Mouse (Mus musculus): ENCODE results near the gene Ppp1r12a. TPM values are rescaled to one million over a fixed set of nuclear protein-coding genes. Genes with fewer than 3 reads are reported as not detected.
"Not testable (repeated sequence)": the region's sequence is repeated elsewhere in the genome, so short reads cannot be mapped to it uniquely, and the experiment has no call there.

Gene Ppp1r12a
- polyA plus RNA-seq, 2 experiments, result 58.0 to 72.8 TPM

- Histone ChIP-seq H3K36me3 (ENCODE audit: control insufficient read depth, insufficient read depth, low read length) (peaks cover 57% of the 10 kb centered on the region), H3K4me1 (ENCODE audit: control insufficient read depth, insufficient read depth, low read length) (no peaks in the 10 kb centered on the region), H3K27ac (replicated peaks; ENCODE audit: low read depth, low read length) (no peak overlapping the region), H3K27me3 (ENCODE audit: control insufficient read depth, insufficient read depth, low read length) (no peaks in the 10 kb centered on the region), H3K4me3 (replicated peaks; ENCODE audit: low read length) (no peak overlapping the region), H3K9ac (ENCODE audit: low read depth, low read length, severe bottlenecking) (no peak overlapping the region), H3K4me2 (replicated peaks; ENCODE audit: low read depth, low read length, severe bottlenecking) (no peak overlapping the region), H3K9me3 (ENCODE audit: control insufficient read depth, low read length) (no peaks in the 10 kb centered on the region)
- 90% methylated on average over 7 of the region's 7 CpGs for WGBS
- DNase-seq (ENCODE audit: low spot score) (no peak), ATAC-seq (ENCODE audit: low FRiP score, low read depth) (no peak)
- no peak for TF ChIP-seq POLR2A (IDR thresholded peaks at IDR 0.05; ENCODE audit: borderline replicate concordance, extremely low read depth, insufficient read depth, insufficient read length)
These were observed 109.2 kb downstream of the Ppp1r12a start for GRCm38 (mm10) chr10:108271201-108271600.

GRCm38 (mm10) chr10:108276678-108277077 is 114.7 kb downstream of the Ppp1r12a start:
- Histone ChIP-seq H3K27ac (replicated peaks; ENCODE audit: low read depth, low read length) (no peak overlapping the region), H3K9ac (ENCODE audit: low read depth, low read length, severe bottlenecking) (no peak overlapping the region), H3K9me3 (ENCODE audit: control insufficient read depth, low read length) (no peaks in the 10 kb centered on the region), H3K4me3 (replicated peaks; ENCODE audit: low read length) (no peak overlapping the region), H3K4me2 (replicated peaks; ENCODE audit: low read depth, low read length, severe bottlenecking) (no peak overlapping the region), H3K27me3 (ENCODE audit: control insufficient read depth, insufficient read depth, low read length) (no peaks in the 10 kb centered on the region), H3K4me1 (ENCODE audit: control insufficient read depth, insufficient read depth, low read length) (no peaks in the 10 kb centered on the region), H3K36me3 (ENCODE audit: control insufficient read depth, insufficient read depth, low read length) (peaks cover 42% of the 10 kb centered on the region)
- ATAC-seq (ENCODE audit: low FRiP score, low read depth), result no peak
- WGBS, result 87% methylated on average over 6 of the region's 6 CpGs
- no peak for TF ChIP-seq POLR2A (IDR thresholded peaks at IDR 0.05; ENCODE audit: borderline replicate concordance, extremely low read depth, insufficient read depth, insufficient read length)
- no peak for DNase-seq (ENCODE audit: low spot score)

- H3K9me3 ChIP-seq (ENCODE audit: control insufficient read depth, low read length), result no peaks in the 10 kb centered on the region
- H3K4me1 ChIP-seq (ENCODE audit: control insufficient read depth, insufficient read depth, low read length), result no peaks in the 10 kb centered on the region
- WGBS, result 86% methylated on average over 7 of the region's 7 CpGs
- no peak overlapping the region for H3K9ac ChIP-seq (ENCODE audit: low read depth, low read length, severe bottlenecking)
- H3K4me3 ChIP-seq (replicated peaks; ENCODE audit: low read length), result no peak overlapping the region
- H3K36me3 ChIP-seq (ENCODE audit: control insufficient read depth, insufficient read depth, low read length), result peaks cover 39% of the 10 kb centered on the region
- ATAC-seq (ENCODE audit: low FRiP score, low read depth), result no peak
- no peak overlapping the region for H3K27ac ChIP-seq (replicated peaks; ENCODE audit: low read depth, low read length)
- no peak for DNase-seq (ENCODE audit: low spot score)
- H3K4me2 ChIP-seq (replicated peaks; ENCODE audit: low read depth, low read length, severe bottlenecking), result no peak overlapping the region
- H3K27me3 ChIP-seq (ENCODE audit: control insufficient read depth, insufficient read depth, low read length), result no peaks in the 10 kb centered on the region
- no peak for TF ChIP-seq POLR2A (IDR thresholded peaks at IDR 0.05; ENCODE audit: borderline replicate concordance, extremely low read depth, insufficient read depth, insufficient read length)
These were observed 115.2 kb downstream of the Ppp1r12a start for GRCm38 (mm10) chr10:108277198-108277597.

GRCm38 (mm10) chr10:108281099-108281498 is 119.1 kb downstream of the Ppp1r12a start:
- H3K27ac ChIP-seq (replicated peaks; ENCODE audit: low read depth, low read length); H3K9me3 ChIP-seq (ENCODE audit: control insufficient read depth, low read length); DNase-seq (ENCODE audit: low spot score); H3K4me3 ChIP-seq (replicated peaks; ENCODE audit: low read length); H3K4me1 ChIP-seq (ENCODE audit: control insufficient read depth, insufficient read depth, low read length); H3K9ac ChIP-seq (ENCODE audit: low read depth, low read length, severe bottlenecking); H3K27me3 ChIP-seq (ENCODE audit: control insufficient read depth, insufficient read depth, low read length); H3K4me2 ChIP-seq (replicated peaks; ENCODE audit: low read depth, low read length, severe bottlenecking); ATAC-seq (ENCODE audit: low FRiP score, low read depth): not testable (repeated sequence)
- peaks cover 19% of the 10 kb centered on the region for H3K36me3 ChIP-seq (ENCODE audit: control insufficient read depth, insufficient read depth, low read length)
- WGBS, result 90% methylated on average over 3 of the region's 5 CpGs

GRCm38 (mm10) chr10:108282351-108282750 is 120.4 kb downstream of the Ppp1r12a start:
- no peak for TF ChIP-seq POLR2A (IDR thresholded peaks at IDR 0.05; ENCODE audit: borderline replicate concordance, extremely low read depth, insufficient read depth, insufficient read length)
- Histone ChIP-seq H3K4me2 (replicated peaks; ENCODE audit: low read depth, low read length, severe bottlenecking) (no peak overlapping the region), H3K9ac (ENCODE audit: low read depth, low read length, severe bottlenecking) (no peak overlapping the region), H3K27me3 (ENCODE audit: control insufficient read depth, insufficient read depth, low read length) (no peaks in the 10 kb centered on the region), H3K9me3 (ENCODE audit: control insufficient read depth, low read length) (no peaks in the 10 kb centered on the region), H3K36me3 (ENCODE audit: control insufficient read depth, insufficient read depth, low read length) (peaks cover 19% of the 10 kb centered on the region), H3K27ac (replicated peaks; ENCODE audit: low read depth, low read length) (no peak overlapping the region), H3K4me1 (ENCODE audit: control insufficient read depth, insufficient read depth, low read length) (no peaks in the 10 kb centered on the region), H3K4me3 (replicated peaks; ENCODE audit: low read length) (no peak overlapping the region)
- ATAC-seq (ENCODE audit: low FRiP score, low read depth) (no peak), DNase-seq (ENCODE audit: low spot score) (no peak)
- 91% methylated on average over 6 of the region's 6 CpGs for WGBS

- Histone ChIP-seq H3K9ac (ENCODE audit: low read depth, low read length, severe bottlenecking) (no peak overlapping the region), H3K4me1 (ENCODE audit: control insufficient read depth, insufficient read depth, low read length) (no peaks in the 10 kb centered on the region), H3K9me3 (ENCODE audit: control insufficient read depth, low read length) (no peaks in the 10 kb centered on the region), H3K27ac (replicated peaks; ENCODE audit: low read depth, low read length) (no peak overlapping the region), H3K4me2 (replicated peaks; ENCODE audit: low read depth, low read length, severe bottlenecking) (no peak overlapping the region), H3K4me3 (replicated peaks; ENCODE audit: low read length) (no peak overlapping the region), H3K27me3 (ENCODE audit: control insufficient read depth, insufficient read depth, low read length) (no peaks in the 10 kb centered on the region), H3K36me3 (ENCODE audit: control insufficient read depth, insufficient read depth, low read length) (peaks cover 13% of the 10 kb centered on the region)
- WGBS, result 97% methylated on average over 2 of the region's 2 CpGs
- DNase-seq (ENCODE audit: low spot score) (no peak), ATAC-seq (ENCODE audit: low FRiP score, low read depth) (no peak)
- no peak for TF ChIP-seq POLR2A (IDR thresholded peaks at IDR 0.05; ENCODE audit: borderline replicate concordance, extremely low read depth, insufficient read depth, insufficient read length)
These were observed 121.4 kb downstream of the Ppp1r12a start for GRCm38 (mm10) chr10:108283418-108283817.

All from limb, embryonic 14.5 days (tissue).